Mouse (Mus musculus) subcutaneous adipose tissue, adult 2 months (tissue): Measurements from ENCODE around the gene Pex26. TPM values are rescaled to one million over a fixed set of nuclear protein-coding genes. Genes with fewer than 3 reads are reported as not detected.

Source experiments
- polyA plus RNA-seq: library from polyadenylated mRNA; depleted of rRNA; stranded (reverse); fragments of >200 nt; gene quantifications from 2 replicates; pipeline ENCODE4 v1.2.3, GENCODE M21; 2012; ENCODE audit warnings: low replicate concordance; rRNA removed

Gene Pex26
- polyA plus RNA-seq, result 11.6 and 27.9 TPM in 2 replicates

GRCm38 (mm10) chr6:121183414-121184173 lies at the start of gene Pex26:
Gene Pex26 (plus strand): TSS chr6:121183667.

GRCm38 (mm10) chr6:121210149-121210925 lies 26.9 kb downstream of the Pex26 start, which contains the start of gene Tuba8:
Gene Tuba8 (plus strand): TSS chr6:121210696.

GRCm38 (mm10) chr6:121245127-121246036 lies 61.9 kb downstream of the Pex26 start, which contains the start of gene Usp18:
Gene Usp18 (plus strand): TSS chr6:121245906.

Other genes starting within 250 kb of the Pex26 start
- gene Mical3, start 52.7 kb upstream of the Pex26 start, polyA plus RNA-seq, result 50.4 and 103 TPM in 2 replicates
- 1.2 and 1.6 TPM in 2 replicates for gene Tuba8, start 27.0 kb downstream of the Pex26 start, polyA plus RNA-seq
- gene Usp18, start 62.2 kb downstream of the Pex26 start, polyA plus RNA-seq, result 8.8 and 17.7 TPM in 2 replicates
- 14.4 and 66.3 TPM in 2 replicates for gene Slc6a13, start 116.6 kb downstream of the Pex26 start, polyA plus RNA-seq
- 2.9 and 3.9 TPM in 2 replicates for gene Slc6a12, start 159.4 kb downstream of the Pex26 start, polyA plus RNA-seq